Mouse (Mus musculus) heart, postnatal 0 days (tissue): ENCODE measurements around the gene Abca9.

ENCODE experiments used
- CTCF ChIP-seq: IDR thresholded peaks from 2 replicates; pipeline ENCODE4 v1.5.1; 2016; ENCODE audit warnings: antibody characterized with exemption, control low read depth, low read depth
- EP300 ChIP-seq: IDR thresholded peaks from 2 replicates; pipeline ENCODE4 v1.6.1; 2016; ENCODE audit warnings: antibody characterized with exemption, low read depth

GRCm38 (mm10) chr11:110196561-110197306 is 28.7 kb upstream of the Abca9 start:
- TF ChIP-seq CTCF (no peak), EP300 (no peak)
